Mouse (Mus musculus) lung, adult 2 months (tissue): ENCODE data around the gene Cct4.

Experiments
- CTCF ChIP-seq: fragments of 200-500 bp; IDR thresholded peaks from 2 replicates; pipeline ENCODE4 v1.5.1; 2011; ENCODE audit warnings: mild to moderate bottlenecking, low read length, control low read depth; ENCODE audit not compliant: insufficient read depth
- POLR2A ChIP-seq: fragments of 200-500 bp; IDR thresholded peaks from 2 replicates; pipeline ENCODE4 v1.6.1; 2011; ENCODE audit warnings: low read depth, mild to moderate bottlenecking, control low read depth, low read length, borderline replicate concordance; ENCODE audit errors: extremely low read depth

DNA sequence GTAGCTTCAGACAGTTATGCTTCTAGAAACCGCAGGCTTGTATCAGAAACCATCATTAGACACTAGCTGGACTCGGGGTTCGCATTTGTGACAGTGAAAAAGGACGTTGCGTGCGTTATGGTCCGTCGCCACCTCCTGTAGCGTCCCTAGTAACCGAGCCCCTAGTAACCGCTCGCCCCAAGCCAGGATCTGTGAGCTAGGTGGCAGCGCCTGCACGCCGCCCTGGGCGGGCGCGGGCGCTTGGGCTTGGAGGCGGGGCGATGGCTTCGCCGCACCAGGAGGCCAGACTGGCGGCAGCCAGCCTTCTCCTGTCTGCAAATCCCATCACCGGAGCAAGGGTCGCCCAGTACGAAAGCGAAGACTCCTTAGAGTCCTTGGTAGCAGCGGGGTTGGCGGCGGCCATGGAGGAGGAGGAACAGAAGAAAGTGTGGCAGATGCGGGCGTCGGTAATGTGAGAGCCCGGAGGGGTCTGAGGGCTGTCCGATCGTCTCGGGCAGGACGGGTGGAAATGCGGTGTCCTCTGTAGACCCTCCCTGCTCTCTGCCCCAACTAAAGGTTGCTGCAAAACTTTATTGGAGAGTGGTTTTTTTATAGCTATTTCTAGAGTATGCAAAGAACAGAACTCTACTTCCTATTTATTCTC, 18.0 kb downstream of the Cct4 start:
- TF ChIP-seq CTCF (no peak), POLR2A (peak; percentile 64; the same call in 1 of the 2 replicates)
